Mouse (Mus musculus): ENCODE results near the gene Foxp1. TPM values are rescaled to one million over a fixed set of nuclear protein-coding genes. Genes with fewer than 3 reads are reported as not detected.
A peak's percentile ranks its signal among the peaks of the same experiment; 100 is the strongest.

Gene Foxp1
- polyA plus RNA-seq, 1 experiment, result 76.1 TPM

DNA sequence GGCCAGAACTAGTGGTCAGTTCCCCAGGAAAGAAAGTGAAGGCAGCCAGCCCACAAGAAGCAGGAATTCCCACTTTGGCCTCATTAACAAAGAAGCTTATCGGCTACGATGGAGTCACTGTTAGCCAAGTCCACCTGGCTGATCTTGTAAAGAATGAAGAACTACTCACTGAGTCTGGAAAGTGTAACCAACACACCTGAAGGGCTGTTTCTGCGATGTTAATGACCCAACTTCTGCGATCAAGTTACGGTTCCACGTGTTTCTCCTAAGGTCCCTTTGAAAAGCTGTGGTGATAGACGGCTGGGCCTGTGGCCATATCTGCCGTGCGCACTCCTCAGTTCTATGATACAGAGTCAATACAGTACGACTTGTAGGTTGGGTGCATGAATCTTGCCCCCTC is 33.1 kb downstream of the Foxp1 start:
- peaks cover 37% of the 10 kb centered on the region for H3K4me1 ChIP-seq
- no peak overlapping the region for H3K4me3 ChIP-seq (replicated peaks)
- peaks cover 13% of the 10 kb centered on the region for H3K36me3 ChIP-seq (replicated peaks; ENCODE audit: low read length)
- no peak for TF ChIP-seq GATA1 (IDR thresholded peaks at IDR 0.05; ENCODE audit: borderline replicate concordance, low read length)
- no peak for TF ChIP-seq FLI1 (IDR thresholded peaks at IDR 0.05; ENCODE audit: low read length)
- H3K27me3 ChIP-seq (replicated peaks), result no peaks in the 10 kb centered on the region
- no peaks in the 10 kb centered on the region for H3K9me3 ChIP-seq

DNA sequence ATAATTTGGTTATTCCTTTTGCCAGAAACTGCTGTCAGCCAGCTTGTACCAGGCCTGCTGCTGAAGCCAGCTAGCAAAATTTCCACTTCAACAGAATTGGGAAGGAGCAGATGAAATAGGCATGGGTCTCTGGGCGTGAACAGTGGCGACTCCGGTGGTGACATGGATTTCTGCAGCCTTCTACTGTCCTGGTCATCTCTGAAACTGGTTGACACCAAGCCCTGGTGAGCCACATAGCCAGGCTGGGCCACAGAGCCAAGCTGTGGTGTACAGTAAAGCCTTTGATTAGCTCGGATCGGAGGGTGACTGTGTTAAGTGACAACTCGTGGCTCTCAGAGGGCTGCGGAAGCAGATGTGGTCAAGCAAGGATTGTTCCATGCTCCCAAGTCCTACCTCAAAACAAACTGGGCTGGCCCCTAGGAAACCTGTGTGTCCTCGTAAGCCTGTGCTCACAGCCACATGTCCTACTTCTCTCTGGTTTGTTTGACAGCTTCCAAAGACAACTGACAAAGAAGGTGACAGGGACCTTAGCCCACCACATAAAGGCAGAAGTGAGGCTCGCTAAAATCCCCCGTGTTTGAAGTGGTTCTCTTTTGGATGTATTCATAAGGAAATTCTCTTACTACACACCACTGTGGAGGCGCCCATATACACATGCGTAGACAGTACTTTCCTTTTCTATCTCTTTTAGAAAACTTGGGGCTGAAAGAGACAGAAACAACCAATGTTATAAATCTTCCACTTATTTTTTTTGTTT is 36.5 kb downstream of the Foxp1 start:
- Histone ChIP-seq H3K4me1 (peaks cover 42% of the 10 kb centered on the region), H3K4me3 (replicated peaks) (no peak overlapping the region), H3K9me3 (no peaks in the 10 kb centered on the region), H3K27me3 (replicated peaks) (no peaks in the 10 kb centered on the region), H3K36me3 (replicated peaks; ENCODE audit: low read length) (peaks cover 21% of the 10 kb centered on the region)
- TF ChIP-seq FLI1 (IDR thresholded peaks at IDR 0.05; ENCODE audit: low read length), result no peak
- no peak for TF ChIP-seq GATA1 (IDR thresholded peaks at IDR 0.05; ENCODE audit: borderline replicate concordance, low read length)

GRCm38 (mm10) chr6:99485217-99485883 is 37.2 kb downstream of the Foxp1 start:
- peaks cover 39% of the 10 kb centered on the region for H3K4me1 ChIP-seq
- peaks cover 22% of the 10 kb centered on the region for H3K36me3 ChIP-seq (replicated peaks; ENCODE audit: low read length)
- H3K27me3 ChIP-seq (replicated peaks), result no peaks in the 10 kb centered on the region
- no peak for TF ChIP-seq GATA1 (IDR thresholded peaks at IDR 0.05; ENCODE audit: borderline replicate concordance, low read length)
- no peak for TF ChIP-seq FLI1 (IDR thresholded peaks at IDR 0.05; ENCODE audit: low read length)
- peak overlapping the region; percentile 89 for H3K4me3 ChIP-seq (replicated peaks)
- H3K9me3 ChIP-seq, result no peaks in the 10 kb centered on the region

DNA sequence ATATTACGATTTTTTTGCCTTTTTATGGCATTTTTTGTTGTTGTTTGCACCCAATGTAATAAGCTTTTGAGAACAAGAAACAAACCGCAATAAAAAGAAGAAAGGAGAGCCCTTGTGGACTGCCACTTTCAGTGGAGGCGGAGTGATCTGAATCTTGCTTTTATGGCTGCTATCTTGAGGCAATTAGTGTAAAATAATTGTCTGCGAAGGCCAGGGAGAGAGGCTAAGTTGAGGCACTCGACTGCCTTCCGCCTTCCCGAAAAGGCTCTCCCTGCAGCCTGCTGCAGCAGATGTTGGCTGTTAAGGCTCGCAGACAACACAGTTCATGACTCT is 37.7 kb downstream of the Foxp1 start:
- TF ChIP-seq GATA1 (IDR thresholded peaks at IDR 0.05; ENCODE audit: borderline replicate concordance, low read length) (no peak), FLI1 (IDR thresholded peaks at IDR 0.05; ENCODE audit: low read length) (no peak)
- H3K27me3 ChIP-seq (replicated peaks), result no peaks in the 10 kb centered on the region
- peaks cover 35% of the 10 kb centered on the region for H3K4me1 ChIP-seq
- peak overlapping the region; percentile 89 for H3K4me3 ChIP-seq (replicated peaks)
- H3K9me3 ChIP-seq, result no peaks in the 10 kb centered on the region
- peaks cover 24% of the 10 kb centered on the region for H3K36me3 ChIP-seq (replicated peaks; ENCODE audit: low read length)

- Histone ChIP-seq H3K4me3 (replicated peaks) (peak overlapping the region; percentile 50), H3K9me3 (no peaks in the 10 kb centered on the region), H3K36me3 (replicated peaks; ENCODE audit: low read length) (peaks cover 18% of the 10 kb centered on the region), H3K4me1 (peaks cover 29% of the 10 kb centered on the region), H3K27me3 (replicated peaks) (no peaks in the 10 kb centered on the region)
- TF ChIP-seq GATA1 (IDR thresholded peaks at IDR 0.05; ENCODE audit: borderline replicate concordance, low read length), result no peak
- no peak for TF ChIP-seq FLI1 (IDR thresholded peaks at IDR 0.05; ENCODE audit: low read length)
These were observed 38.3 kb downstream of the Foxp1 start for GRCm38 (mm10) chr6:99484197-99484725.

- peaks cover 27% of the 10 kb centered on the region for H3K4me1 ChIP-seq
- H3K4me3 ChIP-seq (replicated peaks), result no peak overlapping the region
- no peaks in the 10 kb centered on the region for H3K9me3 ChIP-seq
- TF ChIP-seq GATA1 (IDR thresholded peaks at IDR 0.05; ENCODE audit: borderline replicate concordance, low read length), result no peak
- no peak for TF ChIP-seq FLI1 (IDR thresholded peaks at IDR 0.05; ENCODE audit: low read length)
- H3K36me3 ChIP-seq (replicated peaks; ENCODE audit: low read length), result peaks cover 17% of the 10 kb centered on the region
- H3K27me3 ChIP-seq (replicated peaks), result no peaks in the 10 kb centered on the region
These were observed 39.0 kb downstream of the Foxp1 start for GRCm38 (mm10) chr6:99483556-99483955.

GRCm38 (mm10) chr6:99481568-99481967 is 41.0 kb downstream of the Foxp1 start:
- Histone ChIP-seq H3K4me3 (replicated peaks) (no peak overlapping the region), H3K4me1 (peaks cover 34% of the 10 kb centered on the region), H3K27me3 (replicated peaks) (no peaks in the 10 kb centered on the region), H3K9me3 (no peaks in the 10 kb centered on the region), H3K36me3 (replicated peaks; ENCODE audit: low read length) (peaks cover 17% of the 10 kb centered on the region)
- TF ChIP-seq GATA1 (IDR thresholded peaks at IDR 0.05; ENCODE audit: borderline replicate concordance, low read length) (no peak), FLI1 (IDR thresholded peaks at IDR 0.05; ENCODE audit: low read length) (no peak)

- Histone ChIP-seq H3K4me3 (replicated peaks) (no peak overlapping the region), H3K36me3 (replicated peaks; ENCODE audit: low read length) (peaks cover 11% of the 10 kb centered on the region), H3K9me3 (no peaks in the 10 kb centered on the region), H3K27me3 (replicated peaks) (no peaks in the 10 kb centered on the region), H3K4me1 (peaks cover 14% of the 10 kb centered on the region)
- TF ChIP-seq GATA1 (IDR thresholded peaks at IDR 0.05; ENCODE audit: borderline replicate concordance, low read length) (no peak), FLI1 (IDR thresholded peaks at IDR 0.05; ENCODE audit: low read length) (no peak)
These were observed 43.5 kb downstream of the Foxp1 start for GRCm38 (mm10) chr6:99478873-99479650.

GRCm38 (mm10) chr6:99475040-99475439 is 47.5 kb downstream of the Foxp1 start:
- Histone ChIP-seq H3K36me3 (replicated peaks; ENCODE audit: low read length) (peaks cover 4% of the 10 kb centered on the region), H3K27me3 (replicated peaks) (no peaks in the 10 kb centered on the region), H3K4me1 (peaks cover 14% of the 10 kb centered on the region), H3K4me3 (replicated peaks) (no peak overlapping the region), H3K9me3 (no peaks in the 10 kb centered on the region)
- TF ChIP-seq GATA1 (IDR thresholded peaks at IDR 0.05; ENCODE audit: borderline replicate concordance, low read length) (no peak), FLI1 (IDR thresholded peaks at IDR 0.05; ENCODE audit: low read length) (no peak)
